8 mouse cellular contexts compared by ENCODE assay signal in the genomic region with DNA sequence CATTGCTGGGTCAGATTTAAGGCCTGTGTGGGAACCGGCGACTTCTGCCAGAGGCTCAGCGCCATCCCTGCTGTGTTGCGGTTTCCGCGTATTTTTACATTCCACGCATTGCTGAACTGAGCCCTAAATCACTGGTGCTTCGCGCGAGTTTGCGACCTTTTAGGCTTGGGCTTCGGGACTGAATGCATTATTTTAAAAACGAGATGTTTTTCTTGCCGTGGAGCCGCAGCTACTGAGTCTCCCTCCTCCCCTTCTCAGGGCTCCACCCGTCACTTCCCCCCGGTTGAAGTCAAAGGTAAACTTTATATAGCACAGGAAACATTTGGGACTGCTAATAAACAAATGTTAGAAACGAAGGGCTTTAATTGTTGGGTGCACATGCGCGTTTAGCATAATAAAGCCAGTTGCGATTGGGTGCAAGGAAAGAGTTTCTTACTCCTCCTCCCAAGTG.
DNase-seq lines count a peak whose midpoint lies in the region; ATAC-seq and TF ChIP-seq lines count a peak whose summit lies in the region.

No protein-coding gene starts in this region.

- H3K9me3 ChIP-seq in intestine, embryonic 14.5 days (ENCODE audit: control insufficient read depth, low read length) = no peaks in the 10 kb centered on the region
- no peaks in the 10 kb centered on the region for H3K9me3 ChIP-seq in lung, embryonic 14.5 days (ENCODE audit: low read depth, low read length)

- whole genome bisulfite sequencing in intestine, embryonic 14.5 days = 22% methylated on average over 21 of the region's 21 CpGs
- 22% methylated on average over 21 of the region's 21 CpGs for WGBS in lung, embryonic 14.5 days

- DNase-seq in adrenal gland, postnatal 25 days = peak; percentile 7
- no peak for DNase-seq in adrenal gland, adult 8-10 months
- DNase-seq in Muller cell, postnatal 12 days (ENCODE audit: inconsistent ontology term) = peak; percentile 29
- no peak for DNase-seq in intestine, embryonic 14.5 days (ENCODE audit: low spot score)
- peak; percentile 55 for DNase-seq in lung, embryonic 14.5 days
- DNase-seq in thymus, postnatal 4 days = no peak
- no peak for DNase-seq in left cerebral cortex, adult 9 months (ENCODE audit: low spot score in 2 of 2)
- no peak for DNase-seq in MN1 (ENCODE audit: low spot score)

- H3K27me3 ChIP-seq in intestine, embryonic 14.5 days (replicated peaks; ENCODE audit: control insufficient read depth, insufficient read depth, low read length) = no peaks in the 10 kb centered on the region
- no peaks in the 10 kb centered on the region; the same call in 1 of the 2 replicates for H3K27me3 ChIP-seq in lung, embryonic 14.5 days (ENCODE audit: insufficient read depth, low read length)

- no peak for ATAC-seq in intestine, embryonic 14.5 days (replicated peaks; ENCODE audit: low FRiP score, low TSS enrichment, low read depth)
- ATAC-seq in lung, embryonic 14.5 days (ENCODE audit: insufficient read depth) = no peak

- no peak overlapping the region for H3K4me3 ChIP-seq in intestine, embryonic 14.5 days (ENCODE audit: low read depth, low read length)
- peak overlapping the region; percentile 15; the same call in 1 of the 2 replicates for H3K4me3 ChIP-seq in lung, embryonic 14.5 days (ENCODE audit: low read depth, low read length)

- no peak for TF ChIP-seq CTCF in lung, embryonic 14.5 days (IDR thresholded peaks at IDR 0.05; ENCODE audit: low read depth)

- H3K4me2 ChIP-seq in intestine, embryonic 14.5 days (ENCODE audit: low read length) = peak overlapping the region; percentile 34
- peak overlapping the region; percentile 51 for H3K4me2 ChIP-seq in lung, embryonic 14.5 days

- H3K36me3 ChIP-seq in intestine, embryonic 14.5 days (ENCODE audit: control insufficient read depth, insufficient read depth, low read length) = no peaks in the 10 kb centered on the region
- no peaks in the 10 kb centered on the region for H3K36me3 ChIP-seq in lung, embryonic 14.5 days (ENCODE audit: insufficient read depth)

- H3K27ac ChIP-seq in intestine, embryonic 14.5 days (ENCODE audit: low read depth) = peak overlapping the region; percentile 39; the same call in 1 of the 2 replicates
- H3K27ac ChIP-seq in lung, embryonic 14.5 days (ENCODE audit: low read depth) = no peak overlapping the region

- H3K4me1 ChIP-seq in intestine, embryonic 14.5 days (replicated peaks; ENCODE audit: control insufficient read depth, insufficient read depth, low read length) = peaks cover 3% of the 10 kb centered on the region; the same call in 1 of the 2 replicates
- H3K4me1 ChIP-seq in lung, embryonic 14.5 days (ENCODE audit: insufficient read depth) = no peaks in the 10 kb centered on the region; the same call in none of the 2 replicates

- H3K9ac ChIP-seq in intestine, embryonic 14.5 days (ENCODE audit: low read length) = no peak overlapping the region
- H3K9ac ChIP-seq in lung, embryonic 14.5 days = no peak overlapping the region

Comparison
In these comparisons a context has a peak if more than half of its experiments do, and no peak if none do; other contexts are left out.
1. DNase-seq: peak in adrenal gland, postnatal 25 days (single experiment), Muller cell, postnatal 12 days (single experiment) and lung, embryonic 14.5 days (single experiment); none in adrenal gland, adult 8-10 months (single experiment), intestine, embryonic 14.5 days (single experiment), thymus, postnatal 4 days (single experiment), left cerebral cortex, adult 9 months (0 of 2) and MN1 (single experiment).